Mouse (Mus musculus): Measurements from ENCODE around the gene Ccdc65. TPM values are rescaled to one million over a fixed set of nuclear protein-coding genes. Genes with fewer than 3 reads are reported as not detected.

Ccdc65 gene
- polyA plus RNA-seq, 1 experiment from 2014 or later = 0.57 TPM

DNA sequence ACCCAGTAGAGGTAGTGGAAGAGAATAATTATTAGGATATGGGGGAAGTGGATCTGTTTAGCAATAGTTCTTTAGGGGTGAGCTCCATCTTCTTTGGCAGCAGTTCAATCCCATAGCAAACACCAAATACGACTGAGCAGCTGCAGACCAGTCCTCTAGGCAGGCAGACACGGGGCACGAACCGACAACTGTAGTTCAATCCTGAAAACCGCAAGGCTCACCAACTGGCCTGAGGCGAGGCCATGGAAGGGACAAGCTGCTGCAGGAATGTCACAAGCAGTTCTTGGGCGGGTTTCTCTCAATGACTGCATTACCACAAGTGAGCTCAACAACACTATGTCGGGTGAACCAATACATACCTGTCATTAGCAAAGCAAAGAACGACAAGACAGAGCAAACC lies 3.7 kb upstream of the Ccdc65 start:
- Histone ChIP-seq H3K9me3 (ENCODE audit: control insufficient read depth, low read length) (no peaks in the 10 kb centered on the region), H3K4me3 (ENCODE audit: low read depth, low read length) (no peak overlapping the region), H3K4me1 (replicated peaks; ENCODE audit: control insufficient read depth, insufficient read depth, low read length) (peaks cover 4% of the 10 kb centered on the region; the same call in 1 of the 2 replicates), H3K36me3 (ENCODE audit: control insufficient read depth, insufficient read depth, low read length) (no peaks in the 10 kb centered on the region), H3K27me3 (replicated peaks; ENCODE audit: control insufficient read depth, insufficient read depth, low read length) (peaks cover 47% of the 10 kb centered on the region), H3K4me2 (ENCODE audit: low read length) (no peak overlapping the region), H3K27ac (ENCODE audit: low read depth) (no peak overlapping the region), H3K9ac (ENCODE audit: low read length) (no peak overlapping the region)
- WGBS = 55% methylated on average over 9 of the region's 9 CpGs
- no peak for ATAC-seq (replicated peaks; ENCODE audit: low FRiP score, low TSS enrichment, low read depth)
- DNase-seq (ENCODE audit: low spot score) = no peak

GRCm38 (mm10) chr15:98710442-98710841 lies 2.4 kb downstream of the Ccdc65 start:
- no peaks in the 10 kb centered on the region for H3K9me3 ChIP-seq (ENCODE audit: control insufficient read depth, low read length)
- 12% methylated on average over 9 of the region's 9 CpGs for WGBS
- ATAC-seq (replicated peaks; ENCODE audit: low FRiP score, low TSS enrichment, low read depth) = no peak; the same call in 1 of the 2 replicates

DNA sequence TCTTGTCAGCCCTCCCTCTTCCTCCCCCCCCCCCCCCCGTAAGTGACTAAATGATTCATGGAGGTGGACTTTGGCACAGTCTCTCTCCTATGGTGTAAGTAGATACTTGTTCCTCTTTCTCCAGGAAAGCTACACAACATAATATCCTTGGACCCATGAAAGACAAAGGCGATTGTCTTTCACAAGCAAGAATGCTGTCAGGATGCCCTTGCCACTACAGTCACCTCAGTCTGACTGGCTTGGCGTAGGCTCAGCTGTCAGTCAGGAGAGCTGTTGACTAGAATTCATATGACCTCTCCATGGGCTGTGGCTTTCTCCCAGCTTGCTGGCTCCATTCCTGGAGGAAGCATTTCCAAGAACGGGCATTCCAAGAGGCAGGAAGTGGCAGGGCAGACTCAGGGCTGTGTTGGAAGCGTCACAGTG lies 6.2 kb downstream of the Ccdc65 start:
- DNase-seq (ENCODE audit: low spot score) = no peak
- H3K27ac ChIP-seq (ENCODE audit: low read depth) = no peak overlapping the region

More at GRCm38 (mm10) chr15:98710442-98710841, 2.4 kb downstream of the Ccdc65 start:
- Histone ChIP-seq H3K4me1 (replicated peaks; ENCODE audit: control insufficient read depth, insufficient read depth, low read length) (no peaks in the 10 kb centered on the region), H3K4me3 (ENCODE audit: low read depth, low read length) (no peak overlapping the region), H3K4me2 (ENCODE audit: low read length) (no peak overlapping the region), H3K27me3 (replicated peaks; ENCODE audit: control insufficient read depth, insufficient read depth, low read length) (0 out of 2 replicates have a peak, but pooled peaks cover 3% of the 10 kb centered on the region), H3K36me3 (ENCODE audit: control insufficient read depth, insufficient read depth, low read length) (no peaks in the 10 kb centered on the region), H3K27ac (ENCODE audit: low read depth) (no peak overlapping the region), H3K9ac (ENCODE audit: low read length) (no peak overlapping the region)
- DNase-seq (ENCODE audit: low spot score) = peak; percentile 85

DNA sequence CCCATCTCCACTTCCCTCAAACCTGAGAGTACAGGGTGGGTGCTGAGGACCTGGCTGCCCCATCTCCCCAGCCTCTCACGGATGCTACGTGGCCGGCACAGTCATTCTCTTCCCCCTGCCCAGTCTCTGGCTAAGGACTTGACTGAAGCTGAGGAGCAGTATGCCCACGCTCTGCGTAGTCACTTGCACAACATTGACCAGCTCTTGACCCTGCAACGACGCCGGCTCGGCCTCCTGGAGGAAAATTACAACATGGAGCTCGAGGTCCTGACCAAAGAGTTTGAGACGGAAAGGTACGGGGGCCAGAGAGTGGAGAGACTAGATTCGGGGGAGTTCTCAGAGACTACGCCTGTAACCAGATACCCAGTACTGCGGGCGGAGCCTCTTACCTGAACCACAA lies 9.3 kb downstream of the Ccdc65 start:
- WGBS = 59% methylated on average over 16 of the region's 16 CpGs
- no peak for ATAC-seq (replicated peaks; ENCODE audit: low FRiP score, low TSS enrichment, low read depth)
- H3K9ac ChIP-seq (ENCODE audit: low read length) = no peak overlapping the region

More for the DNA sequence above, 6.2 kb downstream of the Ccdc65 start:
- 58% methylated on average over 5 of the region's 5 CpGs for WGBS
- Histone ChIP-seq H3K4me2 (ENCODE audit: low read length) (no peak overlapping the region), H3K36me3 (ENCODE audit: control insufficient read depth, insufficient read depth, low read length) (no peaks in the 10 kb centered on the region), H3K9me3 (ENCODE audit: control insufficient read depth, low read length) (no peaks in the 10 kb centered on the region), H3K9ac (ENCODE audit: low read length) (no peak overlapping the region), H3K4me3 (ENCODE audit: low read depth, low read length) (no peak overlapping the region), H3K27me3 (replicated peaks; ENCODE audit: control insufficient read depth, insufficient read depth, low read length) (no peaks in the 10 kb centered on the region), H3K4me1 (replicated peaks; ENCODE audit: control insufficient read depth, insufficient read depth, low read length) (no peaks in the 10 kb centered on the region)
- no peak for ATAC-seq (replicated peaks; ENCODE audit: low FRiP score, low TSS enrichment, low read depth)

DNA sequence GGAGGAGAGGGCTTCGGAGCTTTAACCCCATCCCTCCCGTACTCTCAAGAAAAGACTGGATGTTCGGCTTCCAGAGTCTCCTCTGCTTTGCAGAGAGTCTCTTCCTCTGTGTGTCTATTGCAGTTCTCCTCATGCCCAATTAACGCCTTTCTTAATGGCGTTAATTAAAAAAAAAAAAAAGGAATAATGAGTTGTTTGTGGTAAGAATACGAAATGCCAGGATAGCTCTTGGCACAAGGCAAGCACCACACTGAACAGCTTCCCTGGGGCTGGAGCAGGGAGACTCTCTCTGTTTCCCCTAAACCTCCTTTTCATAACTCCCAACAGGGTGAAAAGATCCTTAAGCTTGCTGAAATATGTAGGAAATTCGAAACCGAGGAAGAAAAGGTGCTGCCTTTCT lies 14.2 kb downstream of the Ccdc65 start:
- 78% methylated on average over 8 of the region's 8 CpGs for WGBS
- H3K9ac ChIP-seq (ENCODE audit: low read length) = no peak overlapping the region
- no peak overlapping the region for H3K4me2 ChIP-seq (ENCODE audit: low read length)
- no peaks in the 10 kb centered on the region for H3K9me3 ChIP-seq (ENCODE audit: control insufficient read depth, low read length)
- H3K4me3 ChIP-seq (ENCODE audit: low read depth, low read length) = no peak overlapping the region
- DNase-seq (ENCODE audit: low spot score) = no peak
- no peak overlapping the region for H3K27ac ChIP-seq (ENCODE audit: low read depth)
- ATAC-seq (replicated peaks; ENCODE audit: low FRiP score, low TSS enrichment, low read depth) = no peak
- peaks cover 11% of the 10 kb centered on the region for H3K4me1 ChIP-seq (replicated peaks; ENCODE audit: control insufficient read depth, insufficient read depth, low read length)
- no peaks in the 10 kb centered on the region for H3K36me3 ChIP-seq (ENCODE audit: control insufficient read depth, insufficient read depth, low read length)
- H3K27me3 ChIP-seq (replicated peaks; ENCODE audit: control insufficient read depth, insufficient read depth, low read length) = 0 out of 2 replicates have a peak, but pooled peaks cover 3% of the 10 kb centered on the region

More for the DNA sequence above, 9.3 kb downstream of the Ccdc65 start:
- H3K4me1 ChIP-seq (replicated peaks; ENCODE audit: control insufficient read depth, insufficient read depth, low read length) = no peaks in the 10 kb centered on the region
- H3K9me3 ChIP-seq (ENCODE audit: control insufficient read depth, low read length) = no peaks in the 10 kb centered on the region
- H3K4me2 ChIP-seq (ENCODE audit: low read length) = no peak overlapping the region
- no peak overlapping the region for H3K27ac ChIP-seq (ENCODE audit: low read depth)
- DNase-seq (ENCODE audit: low spot score) = no peak
- H3K4me3 ChIP-seq (ENCODE audit: low read depth, low read length) = no peak overlapping the region
- H3K27me3 ChIP-seq (replicated peaks; ENCODE audit: control insufficient read depth, insufficient read depth, low read length) = no peaks in the 10 kb centered on the region
- H3K36me3 ChIP-seq (ENCODE audit: control insufficient read depth, insufficient read depth, low read length) = no peaks in the 10 kb centered on the region

- H3K9ac ChIP-seq (ENCODE audit: low read length) = no peak overlapping the region
- WGBS = 64% methylated on average over 14 of the region's 14 CpGs
- H3K4me3 ChIP-seq (ENCODE audit: low read depth, low read length) = no peak overlapping the region
- no peak overlapping the region for H3K27ac ChIP-seq (ENCODE audit: low read depth)
- H3K4me1 ChIP-seq (replicated peaks; ENCODE audit: control insufficient read depth, insufficient read depth, low read length) = peaks cover 12% of the 10 kb centered on the region
- no peak for DNase-seq (ENCODE audit: low spot score)
- no peak overlapping the region for H3K4me2 ChIP-seq (ENCODE audit: low read length)
- no peak for ATAC-seq (replicated peaks; ENCODE audit: low FRiP score, low TSS enrichment, low read depth)
- no peaks in the 10 kb centered on the region for H3K9me3 ChIP-seq (ENCODE audit: control insufficient read depth, low read length)
- no peaks in the 10 kb centered on the region for H3K36me3 ChIP-seq (ENCODE audit: control insufficient read depth, insufficient read depth, low read length)
- H3K27me3 ChIP-seq (replicated peaks; ENCODE audit: control insufficient read depth, insufficient read depth, low read length) = 0 out of 2 replicates have a peak, but pooled peaks cover 3% of the 10 kb centered on the region
Observed at GRCm38 (mm10) chr15:98722854-98723253, 14.8 kb downstream of the Ccdc65 start.

DNA sequence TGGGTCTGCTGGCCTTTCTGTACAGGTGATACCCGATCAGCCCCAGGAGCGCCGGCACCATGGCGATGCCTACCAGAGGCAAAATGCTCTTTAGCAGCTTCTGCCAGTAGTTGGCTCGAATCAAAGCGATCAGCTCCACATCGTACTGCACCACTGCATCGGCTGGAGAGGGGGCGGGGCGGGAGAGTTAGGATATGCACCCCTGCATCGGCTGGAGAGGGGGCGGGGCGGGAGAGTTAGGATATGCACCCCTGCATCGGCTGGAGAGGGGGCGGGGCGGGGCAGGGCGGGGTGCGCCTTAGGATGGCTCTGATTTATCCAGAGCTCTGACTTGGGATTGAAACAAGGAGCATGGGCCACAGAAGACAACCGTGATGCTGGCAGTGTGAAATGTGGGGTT lies 16.4 kb downstream of the Ccdc65 start:
- no peak overlapping the region for H3K4me2 ChIP-seq (ENCODE audit: low read length)

DNA sequence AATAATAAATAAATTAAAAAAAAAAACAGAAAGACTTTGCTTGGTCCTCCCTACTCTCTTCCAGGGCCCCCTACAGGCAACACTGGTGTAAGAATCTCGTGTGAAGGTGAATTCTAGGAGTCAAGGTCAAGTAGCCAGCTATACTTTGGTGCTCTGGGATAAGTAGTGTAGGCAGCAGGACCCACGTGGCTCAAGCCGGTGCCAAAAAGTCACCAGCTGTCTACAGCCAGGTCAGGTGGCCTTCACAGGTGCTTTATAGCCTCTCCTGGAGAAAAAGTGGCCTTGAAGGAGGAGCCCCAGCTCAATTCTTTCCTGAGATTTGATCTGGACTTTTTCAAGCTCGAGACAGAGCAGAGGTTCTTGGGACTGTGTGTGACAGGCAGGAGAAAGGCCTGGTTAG lies 18.1 kb downstream of the Ccdc65 start:
- no peak overlapping the region for H3K9ac ChIP-seq (ENCODE audit: low read length)
- H3K36me3 ChIP-seq (ENCODE audit: control insufficient read depth, insufficient read depth, low read length) = no peaks in the 10 kb centered on the region
- H3K4me2 ChIP-seq (ENCODE audit: low read length) = no peak overlapping the region
- ATAC-seq (replicated peaks; ENCODE audit: low FRiP score, low TSS enrichment, low read depth) = no peak
- no peak overlapping the region for H3K4me3 ChIP-seq (ENCODE audit: low read depth, low read length)
- no peak for DNase-seq (ENCODE audit: low spot score)
- H3K9me3 ChIP-seq (ENCODE audit: control insufficient read depth, low read length) = no peaks in the 10 kb centered on the region
- peaks cover 15% of the 10 kb centered on the region for H3K4me1 ChIP-seq (replicated peaks; ENCODE audit: control insufficient read depth, insufficient read depth, low read length)
- no peak overlapping the region for H3K27ac ChIP-seq (ENCODE audit: low read depth)
- H3K27me3 ChIP-seq (replicated peaks; ENCODE audit: control insufficient read depth, insufficient read depth, low read length) = 0 out of 2 replicates have a peak, but pooled peaks cover 8% of the 10 kb centered on the region
- 78% methylated on average over 4 of the region's 4 CpGs for WGBS

More for the DNA sequence above, 16.4 kb downstream of the Ccdc65 start:
- no peak overlapping the region for H3K9ac ChIP-seq (ENCODE audit: low read length)
- 0 out of 2 replicates have a peak, but pooled peaks cover 8% of the 10 kb centered on the region for H3K27me3 ChIP-seq (replicated peaks; ENCODE audit: control insufficient read depth, insufficient read depth, low read length)
- 30% methylated on average over 19 of the region's 19 CpGs for whole genome bisulfite sequencing
- no peaks in the 10 kb centered on the region for H3K36me3 ChIP-seq (ENCODE audit: control insufficient read depth, insufficient read depth, low read length)
- ATAC-seq (replicated peaks; ENCODE audit: low FRiP score, low TSS enrichment, low read depth) (no peak), DNase-seq (ENCODE audit: low spot score) (no peak)
- no peak overlapping the region for H3K27ac ChIP-seq (ENCODE audit: low read depth)
- no peak overlapping the region for H3K4me3 ChIP-seq (ENCODE audit: low read depth, low read length)
- H3K4me1 ChIP-seq (replicated peaks; ENCODE audit: control insufficient read depth, insufficient read depth, low read length) = peaks cover 15% of the 10 kb centered on the region
- H3K9me3 ChIP-seq (ENCODE audit: control insufficient read depth, low read length) = no peaks in the 10 kb centered on the region

- peak overlapping the region; percentile 83 for H3K4me2 ChIP-seq (ENCODE audit: low read length)
- ATAC-seq (replicated peaks; ENCODE audit: low FRiP score, low TSS enrichment, low read depth) (no peak), DNase-seq (ENCODE audit: low spot score) (no peak)
- WGBS = 41% methylated on average over 7 of the region's 7 CpGs
- H3K9me3 ChIP-seq (ENCODE audit: control insufficient read depth, low read length) = no peaks in the 10 kb centered on the region
- H3K4me1 ChIP-seq (replicated peaks; ENCODE audit: control insufficient read depth, insufficient read depth, low read length) = peaks cover 15% of the 10 kb centered on the region
- H3K9ac ChIP-seq (ENCODE audit: low read length) = peak overlapping the region; percentile 53; the same call in 1 of the 2 replicates
- H3K36me3 ChIP-seq (ENCODE audit: control insufficient read depth, insufficient read depth, low read length) = no peaks in the 10 kb centered on the region
- H3K27me3 ChIP-seq (replicated peaks; ENCODE audit: control insufficient read depth, insufficient read depth, low read length) = 0 out of 2 replicates have a peak, but pooled peaks cover 8% of the 10 kb centered on the region
- peak overlapping the region; percentile 62 for H3K4me3 ChIP-seq (ENCODE audit: low read depth, low read length)
- no peak overlapping the region for H3K27ac ChIP-seq (ENCODE audit: low read depth)
Observed at GRCm38 (mm10) chr15:98726746-98727145, 18.7 kb downstream of the Ccdc65 start.

All from intestine, embryonic 14.5 days (tissue).